Mouse (Mus musculus) ovary, adult 18-20 months (tissue): ENCODE measurements around the gene Aqp3.

Source experiments
- DNase-seq: peaks from one replicate; pipeline ENCODE4 v3.0.0; 2022; ENCODE audit warnings: low spot score, mixed read lengths

The Aqp3 gene

GRCm38 (mm10) chr4:41097871-41098576 lies at the start of gene Aqp3:
Gene Aqp3 (minus strand): TSS chr4:41098183.
- peak; percentile 23 for DNase-seq

GRCm38 (mm10) chr4:41142601-41143000 lies 44.6 kb upstream of the Aqp3 start:
- DNase-seq: no peak

GRCm38 (mm10) chr4:41140174-41140875 lies 42.3 kb upstream of the Aqp3 start:
- DNase-seq: no peak

- DNase-seq: no peak
Observed at GRCm38 (mm10) chr4:41136811-41137210, 38.8 kb upstream of the Aqp3 start.

- DNase-seq: peak; percentile 64
Observed at GRCm38 (mm10) chr4:41136454-41136805, 38.4 kb upstream of the Aqp3 start.

GRCm38 (mm10) chr4:41135711-41136453 lies 37.9 kb upstream of the Aqp3 start, which contains the start of gene Ube2r2:
Gene Ube2r2 (plus strand): TSS chr4:41135743.
- peak; percentile 57 for DNase-seq

- peak; percentile 67 for DNase-seq
Observed at GRCm38 (mm10) chr4:41134935-41135710, 37.1 kb upstream of the Aqp3 start.

- DNase-seq: no peak
Observed at GRCm38 (mm10) chr4:41133529-41134291, 35.7 kb upstream of the Aqp3 start.

GRCm38 (mm10) chr4:41132471-41132870 lies 34.5 kb upstream of the Aqp3 start:
- no peak for DNase-seq

GRCm38 (mm10) chr4:41129836-41130235 lies 31.9 kb upstream of the Aqp3 start:
- no peak for DNase-seq

GRCm38 (mm10) chr4:41129406-41129805 lies 31.4 kb upstream of the Aqp3 start:
- DNase-seq: no peak

- DNase-seq: peak; percentile 98
Observed at GRCm38 (mm10) chr4:41124180-41124951, 26.4 kb upstream of the Aqp3 start, which contains the start of gene Nol6. Gene Nol6 (minus strand): TSS chr4:41124455.

- DNase-seq: no peak
Observed at GRCm38 (mm10) chr4:41118706-41119292, 20.8 kb upstream of the Aqp3 start.

GRCm38 (mm10) chr4:41116817-41117216 lies 18.8 kb upstream of the Aqp3 start:
- no peak for DNase-seq

GRCm38 (mm10) chr4:41115793-41116192 lies 17.8 kb upstream of the Aqp3 start:
- no peak for DNase-seq

- DNase-seq: no peak
Observed at GRCm38 (mm10) chr4:41115074-41115473, 17.1 kb upstream of the Aqp3 start.

- DNase-seq: no peak
Observed at GRCm38 (mm10) chr4:41114358-41115070, 16.5 kb upstream of the Aqp3 start.

- DNase-seq: no peak
Observed at GRCm38 (mm10) chr4:41108717-41109425, 10.9 kb upstream of the Aqp3 start.

- no peak for DNase-seq
Observed at GRCm38 (mm10) chr4:41107440-41107839, 9.5 kb upstream of the Aqp3 start.
